Mouse (Mus musculus): ENCODE results near the gene Uhrf2. TPM values are rescaled to one million over a fixed set of nuclear protein-coding genes. Genes with fewer than 3 reads are reported as not detected.

Gene Uhrf2
- total RNA-seq, 2 experiments from 2014 or later: 30.4 to 33.0 TPM

GRCm38 (mm10) chr19:30051479-30051878 is 21.2 kb downstream of the Uhrf2 start:
- DNase-seq: no peak

GRCm38 (mm10) chr19:30054218-30054617 is 23.9 kb downstream of the Uhrf2 start:
- no peak for DNase-seq

- DNase-seq: peak; percentile 18
Observed at GRCm38 (mm10) chr19:30065797-30066196, 35.5 kb downstream of the Uhrf2 start.

- no peak for DNase-seq
Observed at GRCm38 (mm10) chr19:30090163-30090562, 59.9 kb downstream of the Uhrf2 start.

- no peak for DNase-seq
Observed at GRCm38 (mm10) chr19:30091644-30092295, 61.5 kb downstream of the Uhrf2 start.

GRCm38 (mm10) chr19:30096186-30096585 is 65.9 kb downstream of the Uhrf2 start:
- DNase-seq: no peak

- no peak for DNase-seq
Observed at GRCm38 (mm10) chr19:30097039-30097438, 66.7 kb downstream of the Uhrf2 start.

GRCm38 (mm10) chr19:30100571-30100970 is 70.3 kb downstream of the Uhrf2 start:
- DNase-seq: no peak

GRCm38 (mm10) chr19:30102620-30103019 is 72.3 kb downstream of the Uhrf2 start:
- peak; percentile 49 for DNase-seq

- DNase-seq: no peak
Observed at GRCm38 (mm10) chr19:30105045-30105842, 74.9 kb downstream of the Uhrf2 start.

- DNase-seq: no peak
Observed at GRCm38 (mm10) chr19:30107221-30107845, 77.0 kb downstream of the Uhrf2 start.

GRCm38 (mm10) chr19:30108616-30109015 is 78.3 kb downstream of the Uhrf2 start:
- DNase-seq: no peak

- no peak for DNase-seq
Observed at GRCm38 (mm10) chr19:30109122-30109521, 78.8 kb downstream of the Uhrf2 start.

- DNase-seq: no peak
Observed at GRCm38 (mm10) chr19:30111421-30111820, 81.1 kb downstream of the Uhrf2 start.

GRCm38 (mm10) chr19:30112961-30113688 is 82.8 kb downstream of the Uhrf2 start:
- no peak for DNase-seq

GRCm38 (mm10) chr19:30114919-30115441 is 84.7 kb downstream of the Uhrf2 start:
- DNase-seq: no peak

GRCm38 (mm10) chr19:30115606-30116005 is 85.3 kb downstream of the Uhrf2 start:
- DNase-seq: no peak

GRCm38 (mm10) chr19:30117241-30117640 is 86.9 kb downstream of the Uhrf2 start:
- DNase-seq: no peak

GRCm38 (mm10) chr19:30117775-30118174 is 87.5 kb downstream of the Uhrf2 start:
- peak; percentile 19 for DNase-seq

GRCm38 (mm10) chr19:30118344-30119312 is 88.3 kb downstream of the Uhrf2 start:
- DNase-seq: no peak

GRCm38 (mm10) chr19:30124999-30125669 is 94.8 kb downstream of the Uhrf2 start:
- DNase-seq: no peak
